Mouse (Mus musculus): ENCODE data around the gene Tas2r124. TPM values are rescaled to one million over a fixed set of nuclear protein-coding genes. Genes with fewer than 3 reads are reported as not detected.

The Tas2r124 gene
- not detected for polyA plus RNA-seq (2014; fragmentation: Illumina TruSeq; extraction: RNeasy Lipid Tissue Mini Kit (QIAGEN cat#74804); ENCODE audit: low read depth, low replicate concordance)

DNA sequence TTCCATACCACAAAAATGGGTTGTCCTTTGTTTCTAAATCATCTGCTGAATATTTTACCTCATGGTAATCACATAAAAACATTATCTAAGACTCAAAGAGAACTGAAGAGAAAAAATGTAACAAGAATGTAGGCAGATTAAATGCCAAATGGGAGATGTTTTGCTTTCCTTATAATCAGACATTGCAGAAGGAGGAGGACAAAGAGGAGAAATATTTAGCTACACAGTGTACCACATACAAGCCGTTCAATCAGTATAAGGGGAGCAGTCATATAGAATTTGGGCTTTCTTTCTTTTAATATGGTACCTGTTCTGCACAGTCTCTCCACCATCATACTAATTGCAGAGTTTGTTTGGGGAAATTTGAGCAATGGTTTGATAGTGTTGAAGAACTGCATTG is at the start of gene Tas2r124:
Gene Tas2r124 (plus strand): TSS at position 301 of the 400 bp plus-strand sequence.

DNA sequence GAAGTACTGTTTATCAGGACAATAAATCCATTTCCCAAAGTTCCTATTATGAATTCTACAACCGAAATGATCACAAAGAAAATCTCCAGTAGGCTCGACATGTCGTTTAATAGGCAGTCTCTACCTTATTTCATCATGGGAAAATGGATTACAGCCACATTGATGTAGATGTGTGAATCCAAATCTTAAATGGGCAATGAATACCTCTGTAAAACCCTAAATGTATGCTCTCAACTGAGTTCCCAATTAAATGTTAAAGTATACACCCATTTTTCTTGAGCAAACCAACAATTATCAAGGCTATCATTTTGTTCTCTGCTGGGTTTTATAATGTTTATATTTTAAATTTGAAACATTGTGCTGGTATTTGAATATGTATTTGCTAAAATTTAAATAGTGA is 42.7 kb upstream of the Tas2r124 start, which contains the start of gene Tas2r122:
Gene Tas2r122 (minus strand): TSS at position 101 of the 400 bp plus-strand sequence.

DNA sequence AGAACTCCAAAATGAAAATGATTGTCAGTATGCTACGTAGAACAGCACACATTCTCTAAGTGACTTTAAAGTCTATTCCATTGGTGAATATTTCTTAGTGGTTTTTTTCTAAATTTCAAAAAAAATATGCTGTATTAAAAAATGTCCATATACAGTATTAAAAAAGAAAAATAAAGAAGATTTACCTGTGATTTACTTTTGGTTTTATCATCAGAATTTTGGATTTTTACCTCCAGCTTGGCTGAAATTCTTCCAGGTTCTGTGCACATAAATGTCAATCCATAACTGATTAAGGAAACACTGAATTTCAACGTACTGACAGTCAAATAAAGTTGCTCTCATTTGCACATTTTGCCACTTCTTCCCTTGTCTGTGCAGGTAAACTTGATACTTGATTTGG is 16.6 kb upstream of the Tas2r124 start, which contains the start of gene Tas2r115:
Gene Tas2r115 (minus strand): TSS at position 101 of the 400 bp plus-strand sequence.

GRCm38 (mm10) chr6:132761831-132762230 is 7.3 kb downstream of the Tas2r124 start, which contains the start of gene Tas2r102:
Tas2r102 (plus strand) TSS chr6:132762131.

GRCm38 (mm10) chr6:132778062-132778461 is 23.5 kb downstream of the Tas2r124 start, which contains the start of gene Tas2r136:
Tas2r136 (minus strand) TSS chr6:132778162.

GRCm38 (mm10) chr6:132802518-132802917 is 48.0 kb downstream of the Tas2r124 start, which contains the start of gene Tas2r117:
Tas2r117 (plus strand) TSS chr6:132802818.

Other genes starting within 250 kb of the Tas2r124 start
- not detected for gene Prh1, start 184.9 kb upstream of the Tas2r124 start, polyA plus RNA-seq (2014; fragmentation: Illumina TruSeq; extraction: RNeasy Lipid Tissue Mini Kit (QIAGEN cat#74804); ENCODE audit: low read depth, low replicate concordance)
- not detected for gene Prp2, start 158.8 kb upstream of the Tas2r124 start, polyA plus RNA-seq (2014; fragmentation: Illumina TruSeq; extraction: RNeasy Lipid Tissue Mini Kit (QIAGEN cat#74804); ENCODE audit: low read depth, low replicate concordance)
- gene A630073D07Rik, start 103.2 kb upstream of the Tas2r124 start, polyA plus RNA-seq (2014; fragmentation: Illumina TruSeq; extraction: RNeasy Lipid Tissue Mini Kit (QIAGEN cat#74804); ENCODE audit: low read depth, low replicate concordance) = not detected
- not detected for gene Tas2r120, start 97.8 kb upstream of the Tas2r124 start, polyA plus RNA-seq (2014; fragmentation: Illumina TruSeq; extraction: RNeasy Lipid Tissue Mini Kit (QIAGEN cat#74804); ENCODE audit: low read depth, low replicate concordance)
- not detected for gene Tas2r121, start 53.7 kb upstream of the Tas2r124 start, polyA plus RNA-seq (2014; fragmentation: Illumina TruSeq; extraction: RNeasy Lipid Tissue Mini Kit (QIAGEN cat#74804); ENCODE audit: low read depth, low replicate concordance)
- gene Tas2r122, start 42.8 kb upstream of the Tas2r124 start, polyA plus RNA-seq (2014; fragmentation: Illumina TruSeq; extraction: RNeasy Lipid Tissue Mini Kit (QIAGEN cat#74804); ENCODE audit: low read depth, low replicate concordance) = not detected
- gene Tas2r115, start 16.7 kb upstream of the Tas2r124 start, polyA plus RNA-seq (2014; fragmentation: Illumina TruSeq; extraction: RNeasy Lipid Tissue Mini Kit (QIAGEN cat#74804); ENCODE audit: low read depth, low replicate concordance) = not detected
- not detected for gene Tas2r102, start 7.4 kb downstream of the Tas2r124 start, polyA plus RNA-seq (2014; fragmentation: Illumina TruSeq; extraction: RNeasy Lipid Tissue Mini Kit (QIAGEN cat#74804); ENCODE audit: low read depth, low replicate concordance)
- gene Tas2r136, start 23.4 kb downstream of the Tas2r124 start, polyA plus RNA-seq (2014; fragmentation: Illumina TruSeq; extraction: RNeasy Lipid Tissue Mini Kit (QIAGEN cat#74804); ENCODE audit: low read depth, low replicate concordance) = not detected
- not detected for gene Tas2r117, start 48.1 kb downstream of the Tas2r124 start, polyA plus RNA-seq (2014; fragmentation: Illumina TruSeq; extraction: RNeasy Lipid Tissue Mini Kit (QIAGEN cat#74804); ENCODE audit: low read depth, low replicate concordance)
- gene Tas2r123, start 92.4 kb downstream of the Tas2r124 start, polyA plus RNA-seq (2014; fragmentation: Illumina TruSeq; extraction: RNeasy Lipid Tissue Mini Kit (QIAGEN cat#74804); ENCODE audit: low read depth, low replicate concordance) = not detected
- not detected for gene Tas2r116, start 100.7 kb downstream of the Tas2r124 start, polyA plus RNA-seq (2014; fragmentation: Illumina TruSeq; extraction: RNeasy Lipid Tissue Mini Kit (QIAGEN cat#74804); ENCODE audit: low read depth, low replicate concordance)
- not detected for gene Tas2r110, start 113.3 kb downstream of the Tas2r124 start, polyA plus RNA-seq (2014; fragmentation: Illumina TruSeq; extraction: RNeasy Lipid Tissue Mini Kit (QIAGEN cat#74804); ENCODE audit: low read depth, low replicate concordance)
- not detected for gene Tas2r113, start 138.3 kb downstream of the Tas2r124 start, polyA plus RNA-seq (2014; fragmentation: Illumina TruSeq; extraction: RNeasy Lipid Tissue Mini Kit (QIAGEN cat#74804); ENCODE audit: low read depth, low replicate concordance)
- not detected for gene Tas2r125, start 154.9 kb downstream of the Tas2r124 start, polyA plus RNA-seq (2014; fragmentation: Illumina TruSeq; extraction: RNeasy Lipid Tissue Mini Kit (QIAGEN cat#74804); ENCODE audit: low read depth, low replicate concordance)
- not detected for gene Tas2r129, start 196.4 kb downstream of the Tas2r124 start, polyA plus RNA-seq (2014; fragmentation: Illumina TruSeq; extraction: RNeasy Lipid Tissue Mini Kit (QIAGEN cat#74804); ENCODE audit: low read depth, low replicate concordance)
- not detected for gene Tas2r131, start 203.2 kb downstream of the Tas2r124 start, polyA plus RNA-seq (2014; fragmentation: Illumina TruSeq; extraction: RNeasy Lipid Tissue Mini Kit (QIAGEN cat#74804); ENCODE audit: low read depth, low replicate concordance)
- not detected for gene Tas2r109, start 226.2 kb downstream of the Tas2r124 start, polyA plus RNA-seq (2014; fragmentation: Illumina TruSeq; extraction: RNeasy Lipid Tissue Mini Kit (QIAGEN cat#74804); ENCODE audit: low read depth, low replicate concordance)